In genomic region chr15:95977939-95978252, GRCm38 (mm10) we compare ENCODE assay signal across 21 mouse cellular contexts.
DNase-seq lines count a peak whose midpoint lies in the region; ATAC-seq lines count a peak whose summit lies in the region.
"Had no signal": no experiment of that assay in that cellular context is flagged by ENCODE, and none has a peak within 500 bp of the region (broad histone marks: within the 10 kb centered on the region; RNA-seq: fewer than 3 reads in every experiment).

No protein-coding gene starts in this region.

- WGBS in liver, embryonic 11.5 days: 62% methylated on average over 3 of the region's 3 CpGs
- WGBS in liver, embryonic 13.5 days (ENCODE audit: insufficient replicate concordance): 44% methylated on average over 3 of the region's 3 CpGs
- 93% methylated on average over 3 of the region's 3 CpGs for WGBS in forebrain, embryonic 13.5 days

- no peaks in the 10 kb centered on the region for H3K4me1 ChIP-seq in liver, embryonic 11.5 days (replicated peaks; ENCODE audit: control insufficient read depth, insufficient read depth, low read length)
- H3K4me1 ChIP-seq in liver, embryonic 13.5 days (replicated peaks): no peaks in the 10 kb centered on the region
- H3K4me1 ChIP-seq in forebrain, embryonic 13.5 days: no peaks in the 10 kb centered on the region
- H3K4me1 ChIP-seq: forebrain, embryonic 12.5 days; hindbrain, embryonic 12.5 days had no signal

- H3K4me2 ChIP-seq in liver, embryonic 11.5 days: no peak overlapping the region
- no peak overlapping the region for H3K4me2 ChIP-seq in liver, embryonic 13.5 days
- no peak overlapping the region for H3K4me2 ChIP-seq in forebrain, embryonic 13.5 days
- H3K4me2 ChIP-seq: embryonic facial prominence, embryonic 13.5 days; forebrain, embryonic 12.5 days; heart, embryonic 13.5 days; hindbrain, embryonic 12.5 days had no signal

- no peak overlapping the region for H3K4me3 ChIP-seq in liver, embryonic 11.5 days (ENCODE audit: low read depth, low read length)
- H3K4me3 ChIP-seq in liver, embryonic 13.5 days (replicated peaks): no peak overlapping the region
- H3K4me3 ChIP-seq in forebrain, embryonic 13.5 days: no peak overlapping the region
- H3K4me3 ChIP-seq: embryonic facial prominence, embryonic 13.5 days; forebrain, embryonic 12.5 days; gastrocnemius, adult 2 months; heart, embryonic 13.5 days; hindbrain, embryonic 12.5 days had no signal

- ATAC-seq in liver, embryonic 11.5 days (replicated peaks; ENCODE audit: low FRiP score): peak; percentile 43; the same call in 1 of the 2 replicates
- ATAC-seq in liver, embryonic 13.5 days (ENCODE audit: low read depth): peak; percentile 50; the same call in 1 of the 2 replicates
- no peak for ATAC-seq in forebrain, embryonic 13.5 days
- ATAC-seq: forebrain, postnatal 0 days; hindbrain, postnatal 0 days had no signal

- no peaks in the 10 kb centered on the region for H3K9me3 ChIP-seq in liver, embryonic 11.5 days (ENCODE audit: control insufficient read depth, low read length)
- no peaks in the 10 kb centered on the region for H3K9me3 ChIP-seq in liver, embryonic 13.5 days (replicated peaks)
- H3K9me3 ChIP-seq in forebrain, embryonic 13.5 days (replicated peaks): no peaks in the 10 kb centered on the region
- H3K9me3 ChIP-seq: embryonic facial prominence, embryonic 13.5 days; forebrain, embryonic 12.5 days; heart, embryonic 13.5 days; hindbrain, embryonic 12.5 days had no signal

- no peaks in the 10 kb centered on the region for H3K36me3 ChIP-seq in liver, embryonic 11.5 days (ENCODE audit: control insufficient read depth, insufficient read depth, low read length)
- peaks cover 3% of the 10 kb centered on the region; the same call in 1 of the 2 replicates for H3K36me3 ChIP-seq in liver, embryonic 13.5 days
- H3K36me3 ChIP-seq in forebrain, embryonic 13.5 days (ENCODE audit: poor library complexity, severe bottlenecking): peaks cover 15% of the 10 kb centered on the region

- no peak for DNase-seq in liver, embryonic 11.5 days (ENCODE audit: low spot score)
- DNase-seq in liver: no peak
- peak; percentile 19 for DNase-seq in retina, embryonic 14.5 days (ENCODE audit: low spot score)
- DNase-seq in retina, postnatal 1 day: no peak
- DNase-seq in liver, embryonic 13.5 days: no peak
- DNase-seq in kidney, postnatal 25 days: no peak
- DNase-seq in layer of hippocampus, postnatal 10 days (ENCODE audit: low spot score in 2 of 2): no peak
- DNase-seq: adrenal gland, postnatal 10 days; cerebellum, adult 11 months; cerebellum, adult 8-10 months; cerebellum, postnatal 14 days; forebrain, postnatal 0 days; gastrocnemius, adult 2 months; gastrocnemius, postnatal 25 days; heart, postnatal 4 days had no signal

- no peak overlapping the region for H3K9ac ChIP-seq in liver, embryonic 11.5 days (ENCODE audit: low read depth, low read length)
- H3K9ac ChIP-seq in liver, embryonic 13.5 days: no peak overlapping the region
- no peak overlapping the region for H3K9ac ChIP-seq in forebrain, embryonic 13.5 days
- H3K9ac ChIP-seq: embryonic facial prominence, embryonic 13.5 days; forebrain, embryonic 12.5 days; forebrain, postnatal 0 days; heart, embryonic 13.5 days; hindbrain, embryonic 12.5 days had no signal

- no peak overlapping the region for H3K27ac ChIP-seq in liver, embryonic 11.5 days (ENCODE audit: low read depth, low read length)
- no peak overlapping the region for H3K27ac ChIP-seq in liver, embryonic 13.5 days
- H3K27ac ChIP-seq in forebrain, embryonic 13.5 days: no peak overlapping the region
- H3K27ac ChIP-seq: embryonic facial prominence, embryonic 13.5 days; forebrain, embryonic 12.5 days; gastrocnemius, adult 2 months; heart, embryonic 13.5 days; hindbrain, embryonic 12.5 days; hindbrain, postnatal 0 days had no signal

- no peaks in the 10 kb centered on the region for H3K27me3 ChIP-seq in liver, embryonic 11.5 days (replicated peaks; ENCODE audit: control insufficient read depth, insufficient read depth, low read length)
- no peaks in the 10 kb centered on the region for H3K27me3 ChIP-seq in liver, embryonic 13.5 days
- H3K27me3 ChIP-seq in forebrain, embryonic 13.5 days: no peaks in the 10 kb centered on the region
- H3K27me3 ChIP-seq: embryonic facial prominence, embryonic 13.5 days; forebrain, embryonic 12.5 days; heart, embryonic 13.5 days; hindbrain, embryonic 12.5 days had no signal
